In genomic region chr13:20139825-20140665, GRCm38 (mm10) we compare ENCODE assay signal across 10 mouse cellular contexts. TPM values are rescaled to one million over a fixed set of nuclear protein-coding genes. Genes with fewer than 3 reads are reported as not detected.
A peak's percentile ranks its signal among the peaks of the same experiment; 100 is the strongest.
DNase-seq lines count a peak whose midpoint lies in the region; TF ChIP-seq lines count a peak whose summit lies in the region.
"Had no signal": no experiment of that assay in that cellular context is flagged by ENCODE, and none has a peak within 500 bp of the region (broad histone marks: within the 10 kb centered on the region; RNA-seq: fewer than 3 reads in every experiment).

No protein-coding gene starts in this region.

- no peak for TF ChIP-seq CTCF in brain, embryonic 14.5 days (IDR thresholded peaks at IDR 0.05; ENCODE audit: borderline replicate concordance, extremely low read depth, insufficient read depth, insufficient read length)

- DNase-seq in heart, adult 11 months: peak; percentile 92
- DNase-seq in heart, adult 9 months (ENCODE audit: low spot score in 2 of 2): no peak
- DNase-seq in 416B (ENCODE audit: low read depth) (peak; percentile 78), adipocyte (ENCODE audit: low spot score) (no peak)
- peak; percentile 35 for DNase-seq in brain, embryonic 14.5 days (ENCODE audit: low read depth)
- peak; percentile 22 to 41 for DNase-seq in monocyte, adult 2 months (ENCODE audit: low read depth in 1 of 2, low spot score in 2 of 2)
- DNase-seq in urinary bladder, postnatal 36 days (ENCODE audit: low spot score in 2 of 2): no peak
- no peak for DNase-seq in heart, adult 8-10 months (ENCODE audit: low spot score)
- DNase-seq: gastrocnemius, postnatal 36 days; heart, postnatal 10 days had no signal

- no peak for TF ChIP-seq POLR2A in brain, embryonic 14.5 days (IDR thresholded peaks at IDR 0.05; ENCODE audit: borderline replicate concordance, extremely low read depth, insufficient read depth, insufficient read length, poor library complexity, severe bottlenecking)

RNA-seq across cellular contexts. Expression of gene Elmo1, which starts 49.6 kb away (rescaled TPM):
- 38.6 and 46.9 TPM in 2 replicates for polyA plus RNA-seq in brain, embryonic 14.5 days (2012; rRNA removed)
- total RNA-seq in heart, adult 8-10 months (2022): 1 to 10 TPM; 7.0 to 9.4 (median 7.7) TPM

Comparison
In these comparisons a context has a peak if more than half of its experiments do, and no peak if none do; other contexts are left out.
1. DNase-seq: peak in heart, adult 11 months (single experiment), 416B (single experiment), brain, embryonic 14.5 days (single experiment) and monocyte, adult 2 months (2 of 2); none in heart, adult 9 months (0 of 2), urinary bladder, postnatal 36 days (0 of 2), adipocyte (single experiment) and heart, adult 8-10 months (single experiment).